Mouse (Mus musculus): ENCODE measurements around the gene Olfr1148.

Olfr1148 gene

GRCm38 (mm10) chr2:87830233-87830632 lies at the start of gene Olfr1148:
Gene Olfr1148, plus strand, starts transcription at chr2:87830533.
- in situ Hi-C loops (cut with MboI, MseI): no loop called here

DNA sequence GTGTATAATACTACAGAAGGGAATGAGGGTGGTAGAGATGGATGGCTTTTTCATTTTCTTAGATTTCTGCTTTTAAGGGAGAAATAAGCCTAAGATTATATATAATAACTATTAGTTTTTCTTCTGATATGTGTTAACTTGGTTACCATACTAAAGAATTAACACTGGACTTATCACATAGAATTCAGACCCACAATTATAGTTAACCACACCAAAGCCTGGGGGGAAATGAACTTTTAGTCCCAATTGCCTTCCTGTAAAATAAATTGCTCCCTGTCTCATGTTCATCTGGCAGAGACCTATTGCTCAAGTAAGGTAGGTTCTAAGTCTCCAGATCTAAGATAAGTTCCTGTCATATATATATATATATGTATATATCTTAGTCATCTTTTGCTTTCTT lies 30.0 kb upstream of the Olfr1148 start, which contains the start of gene Olfr1143:
TSS of gene Olfr1143 (plus strand) at position 301 of the 400 bp plus-strand sequence.
- in situ Hi-C loops (cut with MboI, MseI): no loop called here

DNA sequence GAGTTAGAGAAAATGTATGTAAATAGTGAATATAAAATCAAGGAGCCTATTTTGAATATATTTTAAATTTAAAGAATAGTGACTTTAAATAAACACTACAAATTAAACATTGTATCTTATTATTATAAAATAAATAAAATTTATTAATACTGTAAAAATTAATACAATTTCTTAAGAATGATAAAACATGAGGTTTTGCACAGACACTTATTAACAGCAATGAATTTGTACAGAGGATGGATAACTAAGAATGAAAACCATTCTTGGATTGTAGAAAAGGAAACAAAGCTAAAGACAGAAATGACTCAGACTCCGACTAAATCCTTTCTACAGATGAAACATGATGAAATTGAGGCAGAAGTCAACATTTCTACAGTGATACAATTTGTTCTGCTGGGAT lies 20.8 kb upstream of the Olfr1148 start, which contains the start of gene Olfr1145:
TSS of gene Olfr1145 (plus strand) at position 301 of the 400 bp plus-strand sequence.
- in situ Hi-C loops (cut with MboI, MseI): no loop called here

GRCm38 (mm10) chr2:87843693-87844092 lies 13.4 kb downstream of the Olfr1148 start, which contains the start of gene Olfr1150-ps1:
Gene Olfr1150-ps1, plus strand, starts transcription at chr2:87843993.
- in situ Hi-C loops (cut with MboI, MseI): no loop called here

DNA sequence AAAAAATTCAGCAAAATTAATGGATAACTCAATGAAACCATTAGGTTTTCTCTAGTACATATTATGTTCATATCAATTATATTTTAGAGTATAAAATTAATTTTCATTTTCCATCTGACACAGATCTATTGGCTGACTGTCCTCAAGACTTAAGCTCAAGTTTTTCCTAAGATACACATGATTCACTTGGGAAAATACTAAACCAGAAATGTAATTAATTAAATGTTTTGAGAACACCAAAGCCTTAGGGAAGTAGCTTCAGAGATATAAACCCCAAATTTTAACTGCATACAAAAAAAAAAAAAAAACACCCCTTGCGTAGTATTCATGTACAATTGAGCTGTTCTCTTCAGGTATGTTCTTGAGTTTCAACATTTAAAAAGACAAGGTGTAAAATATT lies 25.2 kb downstream of the Olfr1148 start, which contains the start of gene Olfr1151:
TSS of gene Olfr1151 (plus strand) at position 301 of the 400 bp plus-strand sequence.
- in situ Hi-C loops (cut with MboI, MseI): loop anchor here (10.0 kb wide), 1 partner anchor 1331 kb away; no protein-coding TSS in a partner anchor

- in situ Hi-C loops (cut with MboI, MseI): no loop called here
Observed at GRCm38 (mm10) chr2:87866192-87866591, 35.9 kb downstream of the Olfr1148 start, which contains the start of gene Olfr1152. Gene Olfr1152, plus strand, starts transcription at chr2:87866492.
